8 mouse cellular contexts compared by ENCODE assay signal in genomic region chr1:136133570-136134240, GRCm38 (mm10). TPM values are rescaled to one million over a fixed set of nuclear protein-coding genes. Genes with fewer than 3 reads are reported as not detected.
DNase-seq lines count a peak whose midpoint lies in the region; ATAC-seq and TF ChIP-seq lines count a peak whose summit lies in the region.

No protein-coding gene starts in this region.

- H3K27me3 ChIP-seq in cerebellum, adult 2 months (ENCODE audit: control insufficient read depth, insufficient read depth, low read length): no peaks in the 10 kb centered on the region
- H3K27me3 ChIP-seq in heart, postnatal 0 days (ENCODE audit: control insufficient read depth, insufficient read depth, low read length): peaks cover 15% of the 10 kb centered on the region
- H3K27me3 ChIP-seq in limb, embryonic 12.5 days: no peaks in the 10 kb centered on the region

- ATAC-seq in heart, postnatal 0 days (ENCODE audit: insufficient read depth, low read depth): no peak
- ATAC-seq in limb, embryonic 12.5 days (ENCODE audit: insufficient number of reproducible peaks, insufficient read depth, low FRiP score, low TSS enrichment, low read depth): no peak
- ATAC-seq in erythroid progenitor cell, adult 5-6 weeks (replicated peaks; ENCODE audit: low FRiP score, poor library complexity, severe bottlenecking): no peak

- TF ChIP-seq POLR2A in cerebellum, adult 2 months (IDR thresholded peaks at IDR 0.05; ENCODE audit: borderline replicate concordance, insufficient read depth, low read length): no peak

- peak; percentile 31 for DNase-seq in kidney, adult 9 months
- no peak for DNase-seq in kidney, adult 11 months
- peak; percentile 61 to 69 for DNase-seq in cerebellum, adult 2 months
- DNase-seq in heart, postnatal 0 days (ENCODE audit: low spot score): no peak
- peak; percentile 63 for DNase-seq in retina, postnatal 1 day
- DNase-seq in spleen, postnatal 36 days (ENCODE audit: low spot score in 2 of 2): no peak

- TF ChIP-seq CTCF in cerebellum, adult 2 months (IDR thresholded peaks at IDR 0.05; ENCODE audit: borderline replicate concordance, insufficient read depth, low read depth, low read length): no peak
- TF ChIP-seq CTCF in heart, postnatal 0 days (IDR thresholded peaks at IDR 0.05; ENCODE audit: low read depth): no peak

- no peak overlapping the region for H3K4me3 ChIP-seq in cerebellum, adult 2 months (replicated peaks; ENCODE audit: insufficient read depth, low read depth, low read length)
- H3K4me3 ChIP-seq in heart, postnatal 0 days (ENCODE audit: low read depth, low read length): no peak overlapping the region
- peak overlapping the region; percentile 88 for H3K4me3 ChIP-seq in limb, embryonic 12.5 days (replicated peaks)

- WGBS in cerebellum, adult 2 months: 33% methylated on average over 13 of the region's 13 CpGs
- WGBS in heart, postnatal 0 days: 51% methylated on average over 13 of the region's 13 CpGs
- WGBS in limb, embryonic 12.5 days: 23% methylated on average over 13 of the region's 13 CpGs

- no peaks in the 10 kb centered on the region for H3K36me3 ChIP-seq in heart, postnatal 0 days (replicated peaks; ENCODE audit: control insufficient read depth, insufficient read depth, low read length)
- H3K36me3 ChIP-seq in limb, embryonic 12.5 days: no peaks in the 10 kb centered on the region

- no peak overlapping the region for H3K9ac ChIP-seq in heart, postnatal 0 days (replicated peaks; ENCODE audit: low read depth, low read length)
- H3K9ac ChIP-seq in limb, embryonic 12.5 days (replicated peaks): peak overlapping the region; percentile 40; the same call in 1 of the 2 replicates

- no peaks in the 10 kb centered on the region for H3K9me3 ChIP-seq in heart, postnatal 0 days (replicated peaks; ENCODE audit: control insufficient read depth, low read length)
- H3K9me3 ChIP-seq in limb, embryonic 12.5 days: no peaks in the 10 kb centered on the region

- peaks cover 25% of the 10 kb centered on the region for H3K4me1 ChIP-seq in cerebellum, adult 2 months (ENCODE audit: control insufficient read depth, insufficient read depth, low read length)
- peaks cover 46% of the 10 kb centered on the region for H3K4me1 ChIP-seq in heart, postnatal 0 days (ENCODE audit: control insufficient read depth, insufficient read depth)
- H3K4me1 ChIP-seq in limb, embryonic 12.5 days (replicated peaks): peaks cover 89% of the 10 kb centered on the region

- TF ChIP-seq EP300 in heart, postnatal 0 days (IDR thresholded peaks at IDR 0.05; ENCODE audit: low read depth): no peak

- H3K4me2 ChIP-seq in heart, postnatal 0 days (ENCODE audit: low read depth, low read length): peak overlapping the region; percentile 29; the same call in 1 of the 2 replicates
- peak overlapping the region; percentile 88 for H3K4me2 ChIP-seq in limb, embryonic 12.5 days

- peak overlapping the region; percentile 22; the same call in 1 of the 2 replicates for H3K27ac ChIP-seq in cerebellum, adult 2 months (ENCODE audit: insufficient read depth, low read length)
- no peak overlapping the region for H3K27ac ChIP-seq in heart, postnatal 0 days (ENCODE audit: low read depth)
- H3K27ac ChIP-seq in limb, embryonic 12.5 days: 0 out of 2 replicates have a peak overlapping the region, but pooled peaks have one; percentile 35

RNA-seq across cellular contexts. Expression of gene Kif21b, which starts 2.5 kb away (rescaled TPM):
- polyA plus RNA-seq in cerebellum, adult 2 months (2012; rRNA removed): 19.1 and 21.0 TPM in 2 replicates
- total RNA-seq in heart, postnatal 0 days (2014; rRNA removed; ENCODE audit: low replicate concordance): 0.38 and 2.8 TPM in 2 replicates
- 0.18 and 0.26 TPM in 2 replicates for polyA plus RNA-seq in heart, postnatal 0 days (2015; fragmentation: Nextera tagmentation; extraction: Ambion mirVana)
- polyA plus RNA-seq in limb, embryonic 12.5 days (2016; fragmentation: Nextera tagmentation; extraction: Ambion mirVana): 10.6 and 11.4 TPM in 2 replicates
- 23.4 and 36.0 TPM in 2 replicates for total RNA-seq in erythroid progenitor cell, adult 5-6 weeks (2015; ENCODE audit: low replicate concordance)
- 4.4 and 5.0 TPM in 2 replicates for total RNA-seq in erythroid progenitor cell, adult 5-6 weeks (2017; ENCODE audit: low replicate concordance)

Comparison
In these comparisons a context has a peak if more than half of its experiments do, and no peak if none do; other contexts are left out.
1. DNase-seq: peak in kidney, adult 9 months (single experiment), cerebellum, adult 2 months (2 of 2) and retina, postnatal 1 day (single experiment); none in kidney, adult 11 months (single experiment), heart, postnatal 0 days (single experiment) and spleen, postnatal 36 days (0 of 2).